Mouse (Mus musculus): ENCODE data around the gene Fam19a3.

- TF ChIP-seq CTCF (IDR thresholded peaks at IDR 0.05; ENCODE audit: insufficient read depth, low read length) = no peak
- no peak for TF ChIP-seq POLR2A (IDR thresholded peaks at IDR 0.05; ENCODE audit: borderline replicate concordance, extremely low read depth, low read depth, low read length)
These were observed 23.9 kb upstream of the Fam19a3 start for GRCm38 (mm10) chr3:104805539-104805938.

Measured in lung, adult 2 months (tissue).